Mouse (Mus musculus) hindbrain, embryonic 14.5 days (tissue): ENCODE data around the gene Msl2. TPM values are rescaled to one million over a fixed set of nuclear protein-coding genes. Genes with fewer than 3 reads are reported as not detected.

ENCODE experiments used
- ATAC-seq: fragments of 200-750 bp; cut with Nextera tagmentation; 2 replicates; pipeline ENCODE4 v1.8.0; 2017; ENCODE audit warnings: moderate number of reproducible peaks, mild to moderate bottlenecking, moderate TSS enrichment, moderate library complexity; ENCODE audit not compliant: low FRiP score
- DNase-seq: peaks from one replicate; pipeline ENCODE4 v3.0.0-alpha.2; 2015; ENCODE audit warnings: low spot score
- H3K27ac ChIP-seq: fragments of 300-500 bp; sonication (generic); 2 replicates; pipeline ENCODE4 v1.5.1; 2014; ENCODE audit warnings: mild to moderate bottlenecking, moderate library complexity
- H3K27me3 ChIP-seq: fragments of 300-500 bp; sonication (generic); 2 replicates; pipeline ENCODE4 v1.6.1; 2014; ENCODE audit warnings: mild to moderate bottlenecking, low read length, mixed read lengths; ENCODE audit not compliant: control insufficient read depth, insufficient read depth
- H3K36me3 ChIP-seq: fragments of 300-500 bp; sonication (generic); replicated peaks from 2 replicates; pipeline ENCODE4 v1.6.1; 2014; ENCODE audit not compliant: control insufficient read depth, insufficient read depth
- H3K4me1 ChIP-seq: fragments of 300-500 bp; sonication (generic); replicated peaks from 2 replicates; pipeline ENCODE4 v1.6.1; 2014; ENCODE audit warnings: antibody characterized with exemption, low read length, mixed read lengths; ENCODE audit not compliant: control insufficient read depth, insufficient read depth
- H3K4me2 ChIP-seq: fragments of 300-500 bp; sonication (generic); replicated peaks from 2 replicates; pipeline ENCODE4 v1.6.1; 2014; ENCODE audit warnings: mild to moderate bottlenecking, moderate library complexity
- H3K4me3 ChIP-seq: fragments of 300-500 bp; sonication (generic); replicated peaks from 2 replicates; pipeline ENCODE4 v1.5.1; 2014; ENCODE audit warnings: mild to moderate bottlenecking, low read length
- H3K9ac ChIP-seq: fragments of 300-500 bp; sonication (generic); 2 replicates; pipeline ENCODE4 v1.6.1; 2014
- H3K9me3 ChIP-seq: fragments of 300-500 bp; sonication (generic); 2 replicates; pipeline ENCODE4 v1.6.1; 2016; ENCODE audit warnings: low read length; ENCODE audit not compliant: control insufficient read depth
- WGBS: fragments of 180-500 bp; shearing (Covaris S2); extraction: QIAGEN DNeasy Blood & Tissue Kit; methylation state at CpG from one replicate; pipeline ENCODE4 v1.1.7; 2014; 5-methylcytosine and 5-hydroxymethylcytosine counted together
- polyA plus RNA-seq: library from polyadenylated mRNA; unstranded; fragments of >200 nt; fragmentation: Nextera tagmentation; extraction: Ambion mirVana; gene quantifications from 2 replicates; pipeline ENCODE4 v1.2.1, GENCODE M21; 2014

The Msl2 gene
- 6.0 and 7.8 TPM in 2 replicates for polyA plus RNA-seq

GRCm38 (mm10) chr9:101073987-101074331 lies at the start of gene Msl2:
Gene Msl2 (plus strand): TSS chr9:101074101.
- DNase-seq (no peak), ATAC-seq (peak; percentile 63; the same call in 1 of the 2 replicates)
- no peaks in the 10 kb centered on the region for H3K27me3 ChIP-seq
- no peaks in the 10 kb centered on the region for H3K36me3 ChIP-seq
- peaks cover 17% of the 10 kb centered on the region for H3K4me1 ChIP-seq
- peak within 1 kb of the TSS; percentile 95 for H3K4me3 ChIP-seq
- H3K4me2 ChIP-seq = peak within 1 kb of the TSS; percentile 96
- H3K9ac ChIP-seq = peak within 1 kb of the TSS; percentile 99
- H3K27ac ChIP-seq = peak within 1 kb of the TSS; percentile 100
- 1% methylated on average over 38 of the region's 43 CpGs for WGBS
- H3K9me3 ChIP-seq = no peaks in the 10 kb centered on the region

- ATAC-seq = no peak
- DNase-seq = no peak
- H3K4me1 ChIP-seq = peaks cover 7% of the 10 kb centered on the region; the same call in 1 of the 2 replicates
- H3K27me3 ChIP-seq = no peaks in the 10 kb centered on the region
- H3K4me2 ChIP-seq = peak overlapping the region; percentile 54
- peak overlapping the region; percentile 62 for H3K4me3 ChIP-seq
- peaks cover 10% of the 10 kb centered on the region; the same call in 1 of the 2 replicates for H3K36me3 ChIP-seq
- H3K27ac ChIP-seq = peak overlapping the region; percentile 99
- 8% methylated on average over 14 of the region's 14 CpGs for WGBS
- H3K9ac ChIP-seq = peak overlapping the region; percentile 84
- no peaks in the 10 kb centered on the region for H3K9me3 ChIP-seq
These were observed 40.0 kb upstream of the Msl2 start for GRCm38 (mm10) chr9:101033761-101034447.

- DNase-seq (peak; percentile 99), ATAC-seq (peak; percentile 99)
- H3K9ac ChIP-seq = peak within 1 kb of the TSS; percentile 84
- peak within 1 kb of the TSS; percentile 99 for H3K27ac ChIP-seq
- peak within 1 kb of the TSS; percentile 62 for H3K4me3 ChIP-seq
- H3K36me3 ChIP-seq = peaks cover 4% of the 10 kb centered on the region; the same call in 1 of the 2 replicates
- no peaks in the 10 kb centered on the region for H3K9me3 ChIP-seq
- WGBS = under 1% methylated on average over 61 of the region's 61 CpGs
- H3K4me2 ChIP-seq = peak within 1 kb of the TSS; percentile 54
- H3K27me3 ChIP-seq = no peaks in the 10 kb centered on the region
- H3K4me1 ChIP-seq = peaks cover 7% of the 10 kb centered on the region; the same call in 1 of the 2 replicates
These were observed 39.3 kb upstream of the Msl2 start, which contains the start of gene Pccb for GRCm38 (mm10) chr9:101034448-101035098. Gene Pccb (minus strand): TSS chr9:101034898.

- DNase-seq = no peak
- ATAC-seq = no peak
- Histone ChIP-seq H3K36me3 (no peaks in the 10 kb centered on the region), H3K4me3 (no peak overlapping the region), H3K27ac (no peak overlapping the region), H3K9me3 (no peaks in the 10 kb centered on the region), H3K27me3 (no peaks in the 10 kb centered on the region), H3K4me2 (no peak overlapping the region), H3K9ac (no peak overlapping the region), H3K4me1 (peaks cover 7% of the 10 kb centered on the region; the same call in 1 of the 2 replicates)
- WGBS = 90% methylated on average over 13 of the region's 15 CpGs
These were observed 37.9 kb upstream of the Msl2 start for GRCm38 (mm10) chr9:101035836-101036596.

DNA sequence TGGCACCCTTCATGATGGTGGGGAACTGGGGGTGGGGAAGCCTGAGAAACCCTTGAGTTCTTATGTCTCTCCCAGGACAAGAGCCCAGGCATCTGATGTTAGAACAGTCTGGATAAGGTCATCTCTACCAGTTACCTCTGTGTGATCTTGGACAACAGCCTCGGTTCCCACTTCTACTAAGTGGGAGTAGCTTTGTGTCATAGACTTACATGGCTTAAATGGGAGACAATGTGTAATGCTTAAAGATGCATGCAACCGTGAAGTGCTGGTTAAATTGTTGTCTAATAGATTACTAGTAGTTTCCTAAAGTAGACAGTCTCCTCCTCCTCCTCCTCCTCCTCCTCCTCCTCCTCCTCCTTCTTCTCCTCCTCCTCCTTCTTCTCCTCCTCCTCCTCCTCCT lies 37.0 kb upstream of the Msl2 start:
- Histone ChIP-seq H3K27me3 (no peaks in the 10 kb centered on the region), H3K4me3 (no peak overlapping the region), H3K27ac (no peak overlapping the region), H3K4me2 (no peak overlapping the region), H3K9ac (no peak overlapping the region), H3K36me3 (no peaks in the 10 kb centered on the region), H3K9me3 (no peaks in the 10 kb centered on the region), H3K4me1 (peaks cover 7% of the 10 kb centered on the region; the same call in 1 of the 2 replicates)
- WGBS = 85% methylated on average over 2 of the region's 2 CpGs
- ATAC-seq (no peak), DNase-seq (no peak)

GRCm38 (mm10) chr9:101037396-101037795 lies 36.5 kb upstream of the Msl2 start:
- Histone ChIP-seq H3K36me3 (no peaks in the 10 kb centered on the region), H3K4me1 (peaks cover 7% of the 10 kb centered on the region; the same call in 1 of the 2 replicates), H3K4me2 (no peak overlapping the region), H3K9ac (no peak overlapping the region), H3K27ac (no peak overlapping the region), H3K27me3 (no peaks in the 10 kb centered on the region), H3K4me3 (no peak overlapping the region), H3K9me3 (no peaks in the 10 kb centered on the region)
- DNase-seq = no peak
- WGBS = 61% methylated on average over 7 of the region's 7 CpGs
- no peak for ATAC-seq

DNA sequence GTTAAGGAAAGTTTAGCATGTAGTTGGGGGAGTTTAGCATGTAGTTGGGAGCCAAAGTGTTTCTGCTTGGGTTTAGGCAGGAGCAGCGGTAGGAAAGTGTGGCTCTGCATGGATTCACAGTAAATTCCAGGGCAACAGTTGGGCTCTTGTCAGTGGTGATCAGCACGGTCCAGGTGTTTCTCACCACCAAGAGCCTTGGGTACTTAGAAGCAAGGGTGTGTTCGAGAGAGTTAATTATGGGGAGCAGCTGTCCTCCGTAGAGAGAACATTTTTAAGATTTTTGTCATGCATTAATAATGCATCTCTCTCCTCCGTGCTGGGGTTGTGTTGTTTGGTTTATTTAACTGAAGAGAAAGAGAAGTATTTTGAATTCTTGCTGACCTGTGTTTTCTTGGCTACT lies 35.3 kb upstream of the Msl2 start:
- ATAC-seq = no peak
- H3K4me3 ChIP-seq = no peak overlapping the region

DNA sequence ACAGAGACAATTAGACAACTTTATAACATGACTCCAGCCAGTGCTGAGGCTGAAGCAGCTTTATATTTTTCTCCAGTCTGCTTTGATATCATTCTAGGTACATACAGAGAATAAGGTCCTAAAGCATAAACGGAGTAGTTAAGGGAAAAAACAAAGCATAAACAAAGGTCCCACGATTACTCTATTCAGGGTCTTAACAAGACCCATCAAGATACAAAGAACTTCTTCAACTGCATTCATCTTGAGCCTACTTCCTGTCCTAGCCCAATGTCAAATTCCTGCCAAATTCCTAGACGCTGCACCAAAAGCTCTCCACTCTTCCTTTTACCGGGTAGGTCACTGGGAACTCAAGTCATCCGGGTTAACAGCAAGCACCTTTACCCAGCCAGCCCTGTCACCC lies 32.4 kb upstream of the Msl2 start:
- ATAC-seq (no peak), DNase-seq (no peak)
- Histone ChIP-seq H3K9me3 (no peaks in the 10 kb centered on the region), H3K27ac (no peak overlapping the region), H3K4me2 (no peak overlapping the region), H3K36me3 (no peaks in the 10 kb centered on the region), H3K27me3 (no peaks in the 10 kb centered on the region), H3K4me3 (no peak overlapping the region), H3K9ac (no peak overlapping the region), H3K4me1 (no peaks in the 10 kb centered on the region)
- 80% methylated on average over 5 of the region's 5 CpGs for WGBS

More for the DNA sequence above, 35.3 kb upstream of the Msl2 start:
- H3K36me3 ChIP-seq = no peaks in the 10 kb centered on the region
- no peak overlapping the region for H3K4me2 ChIP-seq
- peaks cover 3% of the 10 kb centered on the region; the same call in 1 of the 2 replicates for H3K4me1 ChIP-seq
- H3K27me3 ChIP-seq = no peaks in the 10 kb centered on the region
- no peaks in the 10 kb centered on the region for H3K9me3 ChIP-seq
- no peak for DNase-seq
- no peak overlapping the region for H3K9ac ChIP-seq
- H3K27ac ChIP-seq = no peak overlapping the region
- 84% methylated on average over 5 of the region's 5 CpGs for WGBS

DNA sequence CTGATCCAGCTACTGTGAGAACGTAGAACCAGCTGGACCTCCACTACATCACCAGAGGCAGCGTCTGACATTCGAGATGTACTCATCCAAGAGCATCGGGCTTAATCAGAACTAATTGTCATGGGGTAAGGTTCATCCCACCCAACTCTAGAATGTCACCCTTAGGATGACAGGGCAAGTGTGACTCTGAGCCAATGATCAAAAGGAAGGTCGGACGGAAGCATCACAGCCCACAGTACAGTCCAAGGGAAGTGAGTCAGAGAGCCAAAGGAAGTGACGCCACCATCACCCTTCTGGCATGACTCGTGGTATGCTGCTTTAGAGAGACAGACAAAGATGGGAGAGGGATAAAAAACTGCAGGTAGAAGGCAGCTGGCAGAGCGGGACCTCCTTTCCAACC lies 31.7 kb upstream of the Msl2 start:
- H3K4me2 ChIP-seq = no peak overlapping the region
- H3K27ac ChIP-seq = no peak overlapping the region
- no peak overlapping the region for H3K9ac ChIP-seq
- no peaks in the 10 kb centered on the region for H3K9me3 ChIP-seq
- H3K27me3 ChIP-seq = no peaks in the 10 kb centered on the region
- DNase-seq = no peak
- WGBS = 83% methylated on average over 9 of the region's 9 CpGs
- no peaks in the 10 kb centered on the region for H3K36me3 ChIP-seq
- no peak overlapping the region for H3K4me3 ChIP-seq
- H3K4me1 ChIP-seq = no peaks in the 10 kb centered on the region
- ATAC-seq = no peak
